Mouse (Mus musculus): ENCODE results near the gene Tmed3. TPM values are rescaled to one million over a fixed set of nuclear protein-coding genes. Genes with fewer than 3 reads are reported as not detected.

Tmed3 gene
- polyA plus RNA-seq, 1 experiment = 82.4 TPM

- Histone ChIP-seq H3K4me3 (ENCODE audit: insufficient read depth, low read depth, low read length) (peak overlapping the region; percentile 61), H3K27me3 (replicated peaks; ENCODE audit: control insufficient read depth, insufficient read depth, low read length) (no peaks in the 10 kb centered on the region), H3K27ac (ENCODE audit: insufficient read depth, low read depth, low read length) (peak overlapping the region; percentile 32; the same call in 1 of the 2 replicates), H3K4me1 (ENCODE audit: control insufficient read depth, insufficient read depth, low read length) (no peaks in the 10 kb centered on the region), H3K36me3 (ENCODE audit: control insufficient read depth, insufficient read depth, low read length) (no peaks in the 10 kb centered on the region)
- DNase-seq = no peak
- TF ChIP-seq CTCF (conservative IDR thresholded peaks at IDR 0.05; ENCODE audit: insufficient read depth, insufficient read length, low read depth, low read length) (no peak), POLR2A (IDR thresholded peaks at IDR 0.05; ENCODE audit: low read depth, low read length) (no peak)
- 8% methylated on average over 10 of the region's 10 CpGs for WGBS
These were observed 297 bp upstream of the Tmed3 start for GRCm38 (mm10) chr9:89705197-89705533.

GRCm38 (mm10) chr9:89700910-89701457 lies 3.9 kb downstream of the Tmed3 start:
- no peaks in the 10 kb centered on the region for H3K27me3 ChIP-seq (replicated peaks; ENCODE audit: control insufficient read depth, insufficient read depth, low read length)
- H3K27ac ChIP-seq (ENCODE audit: insufficient read depth, low read depth, low read length) = no peak overlapping the region
- H3K4me1 ChIP-seq (ENCODE audit: control insufficient read depth, insufficient read depth, low read length) = no peaks in the 10 kb centered on the region
- no peak for DNase-seq
- TF ChIP-seq POLR2A (IDR thresholded peaks at IDR 0.05; ENCODE audit: low read depth, low read length) = no peak
- no peak for TF ChIP-seq CTCF (conservative IDR thresholded peaks at IDR 0.05; ENCODE audit: insufficient read depth, insufficient read length, low read depth, low read length)
- H3K4me3 ChIP-seq (ENCODE audit: insufficient read depth, low read depth, low read length) = no peak overlapping the region
- WGBS = 94% methylated on average over 2 of the region's 2 CpGs
- H3K36me3 ChIP-seq (ENCODE audit: control insufficient read depth, insufficient read depth, low read length) = no peaks in the 10 kb centered on the region

DNA sequence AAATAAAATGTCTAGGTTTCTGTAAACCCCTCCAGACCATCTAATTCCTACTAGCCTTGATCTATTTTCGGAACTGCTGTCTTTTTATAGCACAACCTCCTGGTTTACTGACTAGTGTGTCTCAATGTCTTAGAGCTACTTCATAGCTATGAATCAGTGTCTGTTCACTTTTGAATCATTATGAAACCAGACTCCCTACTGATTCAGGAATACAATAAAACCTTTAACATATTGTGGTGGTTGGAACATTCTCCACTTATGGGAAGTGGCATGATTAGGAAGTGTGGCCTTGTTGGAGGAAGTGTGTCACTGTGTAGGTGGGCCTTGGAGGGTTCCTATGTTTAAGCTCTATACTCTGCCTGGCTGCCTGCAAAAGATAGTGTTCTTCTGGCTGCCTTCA lies 9.7 kb downstream of the Tmed3 start:
- no peak for DNase-seq
- H3K4me3 ChIP-seq (ENCODE audit: insufficient read depth, low read depth, low read length) = no peak overlapping the region
- no peaks in the 10 kb centered on the region; the same call in 1 of the 2 replicates for H3K27me3 ChIP-seq (replicated peaks; ENCODE audit: control insufficient read depth, insufficient read depth, low read length)
- TF ChIP-seq CTCF (conservative IDR thresholded peaks at IDR 0.05; ENCODE audit: insufficient read depth, insufficient read length, low read depth, low read length) (no peak), POLR2A (IDR thresholded peaks at IDR 0.05; ENCODE audit: low read depth, low read length) (no peak)
- 92% methylated on average over 1 of the region's 1 CpGs for WGBS
- no peaks in the 10 kb centered on the region for H3K36me3 ChIP-seq (ENCODE audit: control insufficient read depth, insufficient read depth, low read length)
- no peaks in the 10 kb centered on the region for H3K4me1 ChIP-seq (ENCODE audit: control insufficient read depth, insufficient read depth, low read length)
- H3K27ac ChIP-seq (ENCODE audit: insufficient read depth, low read depth, low read length) = no peak overlapping the region

- DNase-seq = no peak
- no peaks in the 10 kb centered on the region; the same call in 1 of the 2 replicates for H3K27me3 ChIP-seq (replicated peaks; ENCODE audit: control insufficient read depth, insufficient read depth, low read length)
- TF ChIP-seq POLR2A (IDR thresholded peaks at IDR 0.05; ENCODE audit: low read depth, low read length) = no peak
- no peak for TF ChIP-seq CTCF (conservative IDR thresholded peaks at IDR 0.05; ENCODE audit: insufficient read depth, insufficient read length, low read depth, low read length)
- no peak overlapping the region for H3K27ac ChIP-seq (ENCODE audit: insufficient read depth, low read depth, low read length)
- no peaks in the 10 kb centered on the region for H3K4me1 ChIP-seq (ENCODE audit: control insufficient read depth, insufficient read depth, low read length)
- WGBS = 91% methylated on average over 2 of the region's 2 CpGs
- no peak overlapping the region for H3K4me3 ChIP-seq (ENCODE audit: insufficient read depth, low read depth, low read length)
- H3K36me3 ChIP-seq (ENCODE audit: control insufficient read depth, insufficient read depth, low read length) = no peaks in the 10 kb centered on the region
These were observed 11.2 kb downstream of the Tmed3 start for GRCm38 (mm10) chr9:89693670-89694069.

DNA sequence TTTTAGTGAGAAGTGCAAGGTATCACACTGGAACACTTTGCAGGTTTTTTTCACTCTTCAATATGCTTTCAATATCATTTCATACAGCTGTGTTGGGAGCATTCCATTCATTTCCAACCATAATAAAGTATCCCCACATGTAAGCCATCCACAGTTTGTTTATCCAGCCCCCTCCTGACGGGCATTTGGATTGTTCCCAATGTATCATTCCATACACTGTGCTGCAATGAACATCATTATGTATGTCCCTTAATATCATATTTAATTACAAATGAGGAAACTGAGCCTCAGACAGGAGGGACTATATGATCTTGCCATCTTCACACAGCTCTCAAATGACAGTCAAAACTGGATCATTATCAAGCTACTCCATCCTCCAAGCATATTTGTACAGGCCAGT lies 15.7 kb downstream of the Tmed3 start:
- DNase-seq = no peak
- H3K4me3 ChIP-seq (ENCODE audit: insufficient read depth, low read depth, low read length) = no peak overlapping the region
- H3K27me3 ChIP-seq (replicated peaks; ENCODE audit: control insufficient read depth, insufficient read depth, low read length) = no peaks in the 10 kb centered on the region
- WGBS = 63% methylated on average over 1 of the region's 1 CpGs
- no peaks in the 10 kb centered on the region for H3K36me3 ChIP-seq (ENCODE audit: control insufficient read depth, insufficient read depth, low read length)
- H3K27ac ChIP-seq (ENCODE audit: insufficient read depth, low read depth, low read length) = no peak overlapping the region
- no peaks in the 10 kb centered on the region for H3K4me1 ChIP-seq (ENCODE audit: control insufficient read depth, insufficient read depth, low read length)
- TF ChIP-seq CTCF (conservative IDR thresholded peaks at IDR 0.05; ENCODE audit: insufficient read depth, insufficient read length, low read depth, low read length) (no peak), POLR2A (IDR thresholded peaks at IDR 0.05; ENCODE audit: low read depth, low read length) (no peak)

DNA sequence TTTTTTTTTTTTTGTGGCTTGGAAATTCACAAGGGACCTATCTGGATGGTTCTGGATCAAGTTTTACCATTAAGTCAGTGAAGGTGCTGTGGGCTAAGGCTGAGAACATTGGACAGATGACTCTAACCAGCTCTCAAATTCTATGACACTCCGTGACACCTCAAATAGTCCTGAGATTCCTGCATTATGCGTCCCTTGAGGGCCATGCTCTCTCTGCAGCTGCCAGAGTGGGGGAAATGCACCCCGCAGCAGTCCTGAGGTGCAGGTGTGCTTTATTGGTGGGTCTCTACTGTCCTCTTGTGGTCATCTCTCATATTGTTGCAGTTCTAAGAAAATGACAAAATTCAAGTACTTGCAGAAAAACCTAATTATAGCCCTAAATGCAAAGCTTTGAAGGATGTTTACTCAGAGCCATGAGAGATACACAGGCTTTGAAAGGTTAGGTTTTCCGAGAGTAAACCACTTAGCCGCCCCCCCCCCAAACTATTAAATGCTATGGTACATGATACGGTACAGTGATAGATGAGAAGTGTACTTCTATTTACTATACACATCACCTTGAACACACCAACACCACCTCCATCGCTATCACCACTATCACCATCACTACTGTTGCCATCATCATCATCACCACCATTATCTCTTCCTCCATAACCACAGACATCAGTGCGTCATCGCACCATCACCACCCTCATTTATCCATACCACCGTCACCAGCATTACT lies 17.2 kb downstream of the Tmed3 start:
- TF ChIP-seq POLR2A (IDR thresholded peaks at IDR 0.05; ENCODE audit: low read depth, low read length) (no peak), CTCF (conservative IDR thresholded peaks at IDR 0.05; ENCODE audit: insufficient read depth, insufficient read length, low read depth, low read length) (peak; percentile 52)
- Histone ChIP-seq H3K36me3 (ENCODE audit: control insufficient read depth, insufficient read depth, low read length) (no peaks in the 10 kb centered on the region), H3K27ac (ENCODE audit: insufficient read depth, low read depth, low read length) (no peak overlapping the region), H3K4me1 (ENCODE audit: control insufficient read depth, insufficient read depth, low read length) (no peaks in the 10 kb centered on the region), H3K4me3 (ENCODE audit: insufficient read depth, low read depth, low read length) (no peak overlapping the region), H3K27me3 (replicated peaks; ENCODE audit: control insufficient read depth, insufficient read depth, low read length) (no peaks in the 10 kb centered on the region)
- peak; percentile 10 for DNase-seq
- 55% methylated on average over 10 of the region's 10 CpGs for WGBS

DNA sequence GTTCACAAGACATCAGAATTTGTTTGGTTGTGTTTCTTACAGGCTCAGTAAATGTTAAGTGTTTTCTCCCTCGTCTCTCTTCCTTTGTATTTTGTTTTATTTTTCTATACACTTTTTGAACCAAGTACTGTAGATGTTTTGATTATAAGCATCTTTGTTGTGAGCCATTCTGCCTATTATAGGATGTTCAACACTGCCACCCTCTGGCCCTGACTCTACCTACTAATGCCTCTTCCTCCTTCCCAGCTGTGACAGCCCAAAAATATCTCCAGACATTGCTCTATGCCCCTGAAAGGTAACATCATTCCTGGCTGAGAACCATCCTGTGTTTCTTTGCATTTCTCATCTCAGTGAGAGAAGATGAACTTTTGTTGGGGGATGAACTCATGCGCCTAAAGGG lies 18.6 kb downstream of the Tmed3 start:
- TF ChIP-seq POLR2A (IDR thresholded peaks at IDR 0.05; ENCODE audit: low read depth, low read length) = no peak
- 0 out of 2 replicates have a peak, but pooled peaks have one; percentile 5 for TF ChIP-seq CTCF (conservative IDR thresholded peaks at IDR 0.05; ENCODE audit: insufficient read depth, insufficient read length, low read depth, low read length)
- Histone ChIP-seq H3K27ac (ENCODE audit: insufficient read depth, low read depth, low read length) (no peak overlapping the region), H3K27me3 (replicated peaks; ENCODE audit: control insufficient read depth, insufficient read depth, low read length) (peaks cover 1% of the 10 kb centered on the region; the same call in 1 of the 2 replicates), H3K4me3 (ENCODE audit: insufficient read depth, low read depth, low read length) (no peak overlapping the region), H3K36me3 (ENCODE audit: control insufficient read depth, insufficient read depth, low read length) (no peaks in the 10 kb centered on the region), H3K4me1 (ENCODE audit: control insufficient read depth, insufficient read depth, low read length) (no peaks in the 10 kb centered on the region)
- 65% methylated on average over 2 of the region's 2 CpGs for WGBS
- DNase-seq = no peak
